Mouse (Mus musculus) lung, postnatal 0 days (tissue): ENCODE measurements around the gene Mfsd4b3. TPM values are rescaled to one million over a fixed set of nuclear protein-coding genes. Genes with fewer than 3 reads are reported as not detected.
A peak's percentile ranks its signal among the peaks of the same experiment; 100 is the strongest.
"Not testable (repeated sequence)": the region's sequence is repeated elsewhere in the genome, so short reads cannot be mapped to it uniquely, and the experiment has no call there.

Source experiments
- ATAC-seq: fragments of 200-750 bp; cut with Nextera tagmentation; 2 replicates; pipeline ENCODE4 v1.8.0; 2017; ENCODE audit warnings: moderate library complexity
- DNase-seq: peaks from one replicate; pipeline ENCODE4 v3.0.0-alpha.2; 2016; ENCODE audit warnings: low spot score
- H3K27ac ChIP-seq: fragments of 300-500 bp; sonication (generic); 2 replicates; pipeline ENCODE4 v1.5.1; 2014; ENCODE audit warnings: antibody characterized with exemption, mild to moderate bottlenecking, low read length, mixed read lengths
- H3K27me3 ChIP-seq: fragments of 300-500 bp; sonication (generic); replicated peaks from 2 replicates; pipeline ENCODE4 v1.6.1; 2014; ENCODE audit warnings: low read length, mixed read lengths; ENCODE audit not compliant: insufficient read depth
- H3K36me3 ChIP-seq: fragments of 300-500 bp; sonication (generic); 2 replicates; pipeline ENCODE4 v1.6.1; 2014; ENCODE audit warnings: low read length, mixed read lengths; ENCODE audit not compliant: insufficient read depth
- H3K4me1 ChIP-seq: fragments of 300-500 bp; sonication (generic); 2 replicates; pipeline ENCODE4 v1.6.1; 2014; ENCODE audit warnings: antibody characterized with exemption, low read depth, low read length, mixed read lengths; ENCODE audit not compliant: insufficient read depth
- H3K4me2 ChIP-seq: fragments of 300-500 bp; sonication (generic); replicated peaks from 2 replicates; pipeline ENCODE4 v1.6.1; 2014; ENCODE audit warnings: low read depth, mild to moderate bottlenecking, low read length, moderate library complexity, mixed read lengths
- H3K4me3 ChIP-seq: fragments of 300-500 bp; sonication (generic); 2 replicates; pipeline ENCODE4 v1.5.1; 2014; ENCODE audit warnings: low read depth, low read length
- H3K9ac ChIP-seq: fragments of 300-500 bp; sonication (generic); replicated peaks from 2 replicates; pipeline ENCODE4 v1.6.1; 2014; ENCODE audit warnings: low read depth, mild to moderate bottlenecking
- H3K9me3 ChIP-seq: fragments of 300-500 bp; sonication (generic); 2 replicates; pipeline ENCODE4 v1.6.1; 2016; ENCODE audit warnings: low read length, mixed read lengths
- CTCF ChIP-seq: IDR thresholded peaks from 2 replicates; pipeline ENCODE4 v1.5.1; 2016; ENCODE audit warnings: antibody characterized with exemption, mild to moderate bottlenecking
- EP300 ChIP-seq: IDR thresholded peaks from 2 replicates; pipeline ENCODE4 v1.6.1; 2016; ENCODE audit warnings: antibody characterized with exemption, mild to moderate bottlenecking, control low read depth
- WGBS: fragments of 180-500 bp; shearing (Covaris S2); extraction: QIAGEN DNeasy Blood & Tissue Kit; methylation state at CpG from one replicate; pipeline ENCODE4 v1.1.7; 2014; 5-methylcytosine and 5-hydroxymethylcytosine counted together
- polyA plus RNA-seq: library from polyadenylated mRNA; unstranded; fragments of >200 nt; fragmentation: Nextera tagmentation; extraction: Ambion mirVana; gene quantifications from 2 replicates; pipeline ENCODE4 v1.2.1, GENCODE M21; 2015

The Mfsd4b3 gene
- 0.55 and 0.57 TPM in 2 replicates for polyA plus RNA-seq

- DNase-seq (peak; percentile 99), ATAC-seq (peak; percentile 100)
- H3K36me3 ChIP-seq: no peaks in the 10 kb centered on the region
- no peak within 1 kb of the TSS; the same call in 1 of the 2 replicates for H3K9ac ChIP-seq
- WGBS: under 1% methylated on average over 32 of the region's 38 CpGs
- peaks cover 6% of the 10 kb centered on the region; the same call in 1 of the 2 replicates for H3K4me1 ChIP-seq
- peak within 1 kb of the TSS; percentile 79 for H3K4me2 ChIP-seq
- peak within 1 kb of the TSS; percentile 70 for H3K27ac ChIP-seq
- no peaks in the 10 kb centered on the region for H3K27me3 ChIP-seq
- TF ChIP-seq CTCF: peak; percentile 88
- peak; percentile 29; the same call in 1 of the 2 replicates for TF ChIP-seq EP300
- peak within 1 kb of the TSS; percentile 44 for H3K4me3 ChIP-seq
- no peaks in the 10 kb centered on the region for H3K9me3 ChIP-seq
These were observed at the start of gene Mfsd4b3 for GRCm38 (mm10) chr10:39959761-39960440. TSS of gene Mfsd4b3 (minus strand) at chr10:39960153.

GRCm38 (mm10) chr10:40009591-40009990 is 49.6 kb upstream of the Mfsd4b3 start:
- Histone ChIP-seq H3K9me3 (no peaks in the 10 kb centered on the region), H3K27ac (no peak overlapping the region), H3K36me3 (no peaks in the 10 kb centered on the region), H3K4me3 (no peak overlapping the region), H3K4me1 (no peaks in the 10 kb centered on the region), H3K27me3 (no peaks in the 10 kb centered on the region), H3K4me2 (no peak overlapping the region), H3K9ac (no peak overlapping the region)
- TF ChIP-seq EP300 (no peak), CTCF (no peak)
- 70% methylated on average over 11 of the region's 11 CpGs for WGBS
- no peak for DNase-seq
- no peak for ATAC-seq

- H3K27me3 ChIP-seq, H3K9ac ChIP-seq, H3K9me3 ChIP-seq, H3K4me1 ChIP-seq, DNase-seq, H3K4me2 ChIP-seq, H3K4me3 ChIP-seq, H3K27ac ChIP-seq, ATAC-seq, H3K36me3 ChIP-seq: not testable (repeated sequence)
- 77% methylated on average over 4 of the region's 4 CpGs for WGBS
These were observed 48.9 kb upstream of the Mfsd4b3 start for GRCm38 (mm10) chr10:40008847-40009246.

- Histone ChIP-seq H3K9ac (no peak overlapping the region), H3K4me1 (no peaks in the 10 kb centered on the region), H3K36me3 (no peaks in the 10 kb centered on the region), H3K4me3 (no peak overlapping the region), H3K4me2 (no peak overlapping the region), H3K27ac (no peak overlapping the region), H3K9me3 (no peaks in the 10 kb centered on the region), H3K27me3 (no peaks in the 10 kb centered on the region)
- DNase-seq: no peak
- TF ChIP-seq CTCF: no peak
- no peak for TF ChIP-seq EP300
- 75% methylated on average over 4 of the region's 4 CpGs for WGBS
- ATAC-seq: no peak
These were observed 48.0 kb upstream of the Mfsd4b3 start for GRCm38 (mm10) chr10:40007953-40008352.

- Histone ChIP-seq H3K27ac (no peak overlapping the region), H3K9ac (no peak overlapping the region), H3K4me1 (no peaks in the 10 kb centered on the region), H3K27me3 (no peaks in the 10 kb centered on the region), H3K36me3 (no peaks in the 10 kb centered on the region), H3K9me3 (no peaks in the 10 kb centered on the region), H3K4me2 (no peak overlapping the region), H3K4me3 (no peak overlapping the region)
- no peak for TF ChIP-seq EP300
- no peak for TF ChIP-seq CTCF
- no peak for DNase-seq
- WGBS: 71% methylated on average over 10 of the region's 10 CpGs
- ATAC-seq: no peak
These were observed 47.0 kb upstream of the Mfsd4b3 start for GRCm38 (mm10) chr10:40006963-40007362.

- Histone ChIP-seq H3K4me2 (no peak overlapping the region), H3K27me3 (no peaks in the 10 kb centered on the region), H3K9ac (no peak overlapping the region), H3K36me3 (no peaks in the 10 kb centered on the region), H3K4me1 (no peaks in the 10 kb centered on the region), H3K9me3 (no peaks in the 10 kb centered on the region), H3K4me3 (no peak overlapping the region), H3K27ac (no peak overlapping the region)
- TF ChIP-seq EP300 (no peak), CTCF (no peak)
- DNase-seq (no peak), ATAC-seq (no peak)
- WGBS: 93% methylated on average over 2 of the region's 2 CpGs
These were observed 40.8 kb upstream of the Mfsd4b3 start for GRCm38 (mm10) chr10:40000746-40001145.
